Mouse (Mus musculus): ENCODE data around the gene Tceanc2. TPM values are rescaled to one million over a fixed set of nuclear protein-coding genes. Genes with fewer than 3 reads are reported as not detected.

Gene Tceanc2
- polyA plus RNA-seq (2012; rRNA removed): 14.0 and 14.2 TPM in 2 replicates

- TF ChIP-seq POLR2A (IDR thresholded peaks at IDR 0.05; ENCODE audit: borderline replicate concordance, extremely low read depth, insufficient read depth, insufficient read length, poor library complexity, severe bottlenecking): no peak
- TF ChIP-seq CTCF (IDR thresholded peaks at IDR 0.05; ENCODE audit: borderline replicate concordance, extremely low read depth, insufficient read depth, insufficient read length): no peak
- peak; percentile 71 for DNase-seq (ENCODE audit: low read depth)
Observed at GRCm38 (mm10) chr4:107178830-107179490, at the start of gene Tceanc2. Gene Tceanc2 (minus strand): TSS chr4:107179116.

GRCm38 (mm10) chr4:107226313-107226712, 47.4 kb upstream of the Tceanc2 start:
- TF ChIP-seq POLR2A (IDR thresholded peaks at IDR 0.05; ENCODE audit: borderline replicate concordance, extremely low read depth, insufficient read depth, insufficient read length, poor library complexity, severe bottlenecking) (no peak), CTCF (IDR thresholded peaks at IDR 0.05; ENCODE audit: borderline replicate concordance, extremely low read depth, insufficient read depth, insufficient read length) (no peak)
- no peak for DNase-seq (ENCODE audit: low read depth)

GRCm38 (mm10) chr4:107223225-107224204, 44.6 kb upstream of the Tceanc2 start:
- DNase-seq (ENCODE audit: low read depth): peak; percentile 49
- TF ChIP-seq POLR2A (IDR thresholded peaks at IDR 0.05; ENCODE audit: borderline replicate concordance, extremely low read depth, insufficient read depth, insufficient read length, poor library complexity, severe bottlenecking): no peak
- TF ChIP-seq CTCF (IDR thresholded peaks at IDR 0.05; ENCODE audit: borderline replicate concordance, extremely low read depth, insufficient read depth, insufficient read length): no peak

GRCm38 (mm10) chr4:107221524-107221923, 42.6 kb upstream of the Tceanc2 start:
- DNase-seq (ENCODE audit: low read depth): no peak
- TF ChIP-seq POLR2A (IDR thresholded peaks at IDR 0.05; ENCODE audit: borderline replicate concordance, extremely low read depth, insufficient read depth, insufficient read length, poor library complexity, severe bottlenecking): no peak
- no peak for TF ChIP-seq CTCF (IDR thresholded peaks at IDR 0.05; ENCODE audit: borderline replicate concordance, extremely low read depth, insufficient read depth, insufficient read length)

GRCm38 (mm10) chr4:107217574-107217973, 38.7 kb upstream of the Tceanc2 start:
- TF ChIP-seq CTCF (IDR thresholded peaks at IDR 0.05; ENCODE audit: borderline replicate concordance, extremely low read depth, insufficient read depth, insufficient read length) (no peak), POLR2A (IDR thresholded peaks at IDR 0.05; ENCODE audit: borderline replicate concordance, extremely low read depth, insufficient read depth, insufficient read length, poor library complexity, severe bottlenecking) (no peak)
- no peak for DNase-seq (ENCODE audit: low read depth)

GRCm38 (mm10) chr4:107213279-107214011, 34.5 kb upstream of the Tceanc2 start:
- TF ChIP-seq CTCF (IDR thresholded peaks at IDR 0.05; ENCODE audit: borderline replicate concordance, extremely low read depth, insufficient read depth, insufficient read length) (no peak), POLR2A (IDR thresholded peaks at IDR 0.05; ENCODE audit: borderline replicate concordance, extremely low read depth, insufficient read depth, insufficient read length, poor library complexity, severe bottlenecking) (no peak)
- DNase-seq (ENCODE audit: low read depth): no peak

GRCm38 (mm10) chr4:107211936-107212335, 33.0 kb upstream of the Tceanc2 start:
- DNase-seq (ENCODE audit: low read depth): no peak
- no peak for TF ChIP-seq POLR2A (IDR thresholded peaks at IDR 0.05; ENCODE audit: borderline replicate concordance, extremely low read depth, insufficient read depth, insufficient read length, poor library complexity, severe bottlenecking)
- TF ChIP-seq CTCF (IDR thresholded peaks at IDR 0.05; ENCODE audit: borderline replicate concordance, extremely low read depth, insufficient read depth, insufficient read length): no peak

GRCm38 (mm10) chr4:107211465-107211864, 32.5 kb upstream of the Tceanc2 start:
- TF ChIP-seq CTCF (IDR thresholded peaks at IDR 0.05; ENCODE audit: borderline replicate concordance, extremely low read depth, insufficient read depth, insufficient read length): no peak
- TF ChIP-seq POLR2A (IDR thresholded peaks at IDR 0.05; ENCODE audit: borderline replicate concordance, extremely low read depth, insufficient read depth, insufficient read length, poor library complexity, severe bottlenecking): no peak
- DNase-seq (ENCODE audit: low read depth): peak; percentile 23

- TF ChIP-seq POLR2A (IDR thresholded peaks at IDR 0.05; ENCODE audit: borderline replicate concordance, extremely low read depth, insufficient read depth, insufficient read length, poor library complexity, severe bottlenecking): no peak
- no peak for TF ChIP-seq CTCF (IDR thresholded peaks at IDR 0.05; ENCODE audit: borderline replicate concordance, extremely low read depth, insufficient read depth, insufficient read length)
- DNase-seq (ENCODE audit: low read depth): no peak
Observed at GRCm38 (mm10) chr4:107210483-107211097, 31.7 kb upstream of the Tceanc2 start.

GRCm38 (mm10) chr4:107208880-107209279, 30.0 kb upstream of the Tceanc2 start, which contains the start of gene Ldlrad1:
Gene Ldlrad1 (plus strand): TSS chr4:107209180.
- no peak for DNase-seq (ENCODE audit: low read depth)
- TF ChIP-seq POLR2A (IDR thresholded peaks at IDR 0.05; ENCODE audit: borderline replicate concordance, extremely low read depth, insufficient read depth, insufficient read length, poor library complexity, severe bottlenecking): no peak
- TF ChIP-seq CTCF (IDR thresholded peaks at IDR 0.05; ENCODE audit: borderline replicate concordance, extremely low read depth, insufficient read depth, insufficient read length): no peak

All from brain, embryonic 14.5 days (tissue).